Comparison of ENCODE assay signal across 26 mouse cellular contexts in genomic region chr17:25982913-25983312, GRCm38 (mm10). TPM values are rescaled to one million over a fixed set of nuclear protein-coding genes. Genes with fewer than 3 reads are reported as not detected.
DNase-seq lines count a peak whose midpoint lies in the region; ATAC-seq and TF ChIP-seq lines count a peak whose summit lies in the region.
"Had no signal": no experiment of that assay in that cellular context is flagged by ENCODE, and none has a peak within 500 bp of the region (broad histone marks: within the 10 kb centered on the region; RNA-seq: fewer than 3 reads in every experiment).

No protein-coding gene starts in this region.

- peak; percentile 79 for DNase-seq in heart, adult 11 months
- DNase-seq in heart, postnatal 36 days: no peak
- no peak for DNase-seq in liver, embryonic 11.5 days (ENCODE audit: low spot score)
- DNase-seq in liver, postnatal 0 days: no peak
- no peak for DNase-seq in liver, embryonic 13.5 days
- DNase-seq: adrenal gland, postnatal 36 days; B cell, adult 2 months; cerebellum, postnatal 10 days; gastrocnemius, postnatal 10 days; heart, postnatal 4 days; kidney, adult 18-20 months; lung, postnatal 10 days had no signal

- no peak overlapping the region for H3K27ac ChIP-seq in liver, embryonic 11.5 days (ENCODE audit: low read depth, low read length)
- no peak overlapping the region for H3K27ac ChIP-seq in liver, postnatal 0 days (ENCODE audit: low read depth)
- 0 out of 2 replicates have a peak overlapping the region, but pooled peaks have one; percentile 22 for H3K27ac ChIP-seq in liver, embryonic 12.5 days
- H3K27ac ChIP-seq in liver, embryonic 13.5 days: peak overlapping the region; percentile 20; the same call in 1 of the 2 replicates
- H3K27ac ChIP-seq: forebrain, embryonic 13.5 days; heart, embryonic 10.5 days; hindbrain, embryonic 13.5 days; kidney, embryonic 15.5 days; limb, embryonic 12.5 days; midbrain, embryonic 12.5 days had no signal

- H3K9ac ChIP-seq in liver, embryonic 11.5 days (ENCODE audit: low read depth, low read length): no peak overlapping the region
- H3K9ac ChIP-seq in liver, postnatal 0 days (replicated peaks): no peak overlapping the region
- H3K9ac ChIP-seq in liver, embryonic 12.5 days: peak overlapping the region; percentile 3; the same call in 1 of the 2 replicates
- peak overlapping the region; percentile 36; the same call in 1 of the 2 replicates for H3K9ac ChIP-seq in liver, embryonic 13.5 days
- H3K9ac ChIP-seq: forebrain, embryonic 13.5 days; kidney, embryonic 15.5 days; limb, embryonic 12.5 days; midbrain, embryonic 12.5 days had no signal

- H3K4me3 ChIP-seq in liver, embryonic 11.5 days (ENCODE audit: low read depth, low read length): no peak overlapping the region
- no peak overlapping the region for H3K4me3 ChIP-seq in liver, postnatal 0 days (ENCODE audit: low read depth, low read length)
- H3K4me3 ChIP-seq in liver, embryonic 12.5 days: no peak overlapping the region
- no peak overlapping the region for H3K4me3 ChIP-seq in liver, embryonic 13.5 days (replicated peaks)
- H3K4me3 ChIP-seq: forebrain, embryonic 13.5 days; heart, embryonic 10.5 days; hindbrain, embryonic 13.5 days; kidney, embryonic 15.5 days; limb, embryonic 12.5 days; midbrain, embryonic 12.5 days had no signal

- no peaks in the 10 kb centered on the region for H3K9me3 ChIP-seq in liver, embryonic 11.5 days (ENCODE audit: control insufficient read depth, low read length)
- H3K9me3 ChIP-seq in liver, postnatal 0 days (ENCODE audit: low read length): no peaks in the 10 kb centered on the region
- no peaks in the 10 kb centered on the region for H3K9me3 ChIP-seq in liver, embryonic 12.5 days (replicated peaks)
- no peaks in the 10 kb centered on the region for H3K9me3 ChIP-seq in liver, embryonic 13.5 days (replicated peaks)
- H3K9me3 ChIP-seq: forebrain, embryonic 13.5 days; heart, embryonic 10.5 days; hindbrain, embryonic 13.5 days; kidney, embryonic 15.5 days; limb, embryonic 12.5 days; midbrain, embryonic 12.5 days had no signal

- no peaks in the 10 kb centered on the region for H3K36me3 ChIP-seq in liver, embryonic 11.5 days (ENCODE audit: control insufficient read depth, insufficient read depth, low read length)
- no peaks in the 10 kb centered on the region for H3K36me3 ChIP-seq in liver, postnatal 0 days (replicated peaks; ENCODE audit: insufficient read depth, low read length)
- peaks cover 5% of the 10 kb centered on the region for H3K36me3 ChIP-seq in liver, embryonic 12.5 days
- peaks cover 8% of the 10 kb centered on the region; the same call in 1 of the 2 replicates for H3K36me3 ChIP-seq in liver, embryonic 13.5 days
- H3K36me3 ChIP-seq: midbrain, embryonic 12.5 days had no signal

- intact Hi-C loops in heart, postnatal 36 days (cut with DNase I): loop anchor here (5.0 kb wide), 1 partner anchor 41 kb away; the partner anchor contains the start of genes Nhlrc4 and Pigq

- H3K4me2 ChIP-seq in liver, embryonic 11.5 days: peak overlapping the region; percentile 95
- H3K4me2 ChIP-seq in liver, postnatal 0 days (ENCODE audit: low read depth, low read length): no peak overlapping the region
- peak overlapping the region; percentile 96; the same call in 1 of the 2 replicates for H3K4me2 ChIP-seq in liver, embryonic 12.5 days
- H3K4me2 ChIP-seq in liver, embryonic 13.5 days: peak overlapping the region; percentile 98; the same call in 1 of the 2 replicates
- H3K4me2 ChIP-seq: forebrain, embryonic 13.5 days; hindbrain, embryonic 13.5 days; kidney, embryonic 15.5 days; limb, embryonic 12.5 days; midbrain, embryonic 12.5 days had no signal

- TF ChIP-seq EP300 in liver, postnatal 0 days (IDR thresholded peaks at IDR 0.05; ENCODE audit: low read depth): no peak

- no peaks in the 10 kb centered on the region for H3K27me3 ChIP-seq in liver, embryonic 11.5 days (replicated peaks; ENCODE audit: control insufficient read depth, insufficient read depth, low read length)
- no peaks in the 10 kb centered on the region for H3K27me3 ChIP-seq in liver, postnatal 0 days (ENCODE audit: insufficient read depth, low read length)
- peaks cover 5% of the 10 kb centered on the region for H3K27me3 ChIP-seq in liver, embryonic 12.5 days (replicated peaks)
- peaks cover 2% of the 10 kb centered on the region; the same call in 1 of the 2 replicates for H3K27me3 ChIP-seq in liver, embryonic 13.5 days
- H3K27me3 ChIP-seq: forebrain, embryonic 13.5 days; hindbrain, embryonic 13.5 days; kidney, embryonic 15.5 days; limb, embryonic 12.5 days; midbrain, embryonic 12.5 days had no signal

- no peak for TF ChIP-seq CTCF in liver, postnatal 0 days (IDR thresholded peaks at IDR 0.05; ENCODE audit: low read depth)

- peaks cover 26% of the 10 kb centered on the region for H3K4me1 ChIP-seq in liver, embryonic 11.5 days (replicated peaks; ENCODE audit: control insufficient read depth, insufficient read depth, low read length)
- peaks cover 28% of the 10 kb centered on the region for H3K4me1 ChIP-seq in liver, postnatal 0 days (ENCODE audit: insufficient read depth)
- peaks cover 76% of the 10 kb centered on the region for H3K4me1 ChIP-seq in liver, embryonic 12.5 days
- peaks cover 70% of the 10 kb centered on the region for H3K4me1 ChIP-seq in liver, embryonic 13.5 days (replicated peaks)

- no peak for ATAC-seq in liver, embryonic 11.5 days (replicated peaks; ENCODE audit: low FRiP score)
- ATAC-seq in liver, postnatal 0 days: no peak
- ATAC-seq in liver, embryonic 12.5 days: no peak
- ATAC-seq in liver, embryonic 13.5 days (ENCODE audit: low read depth): no peak
- ATAC-seq: forebrain, embryonic 13.5 days had no signal

- WGBS in liver, embryonic 11.5 days: 79% methylated on average over 3 of the region's 3 CpGs
- WGBS in liver, postnatal 0 days (ENCODE audit: insufficient replicate concordance): 86% methylated on average over 3 of the region's 3 CpGs
- WGBS in liver, embryonic 12.5 days (ENCODE audit: insufficient replicate concordance): 86% methylated on average over 3 of the region's 3 CpGs
- WGBS in liver, embryonic 13.5 days (ENCODE audit: insufficient replicate concordance): 81% methylated on average over 3 of the region's 3 CpGs

RNA-seq across cellular contexts. Expression of gene Capn15, which starts 2.7 kb away (rescaled TPM):
- 1 to 10 TPM; 7.2 TPM for total RNA-seq in heart, postnatal 36 days (2021)
- 23.0 and 27.4 TPM in 2 replicates for polyA plus RNA-seq in liver, embryonic 11.5 days (2014; fragmentation: Nextera tagmentation; extraction: Ambion mirVana)
- polyA plus RNA-seq in liver, postnatal 0 days (2015; fragmentation: Nextera tagmentation; extraction: Ambion mirVana): 6.6 and 8.3 TPM in 2 replicates
- polyA plus RNA-seq in liver, embryonic 12.5 days (2016; fragmentation: Nextera tagmentation; extraction: Ambion mirVana): 20.4 and 21.3 TPM in 2 replicates
- 11.1 and 12.3 TPM in 2 replicates for polyA plus RNA-seq in liver, embryonic 13.5 days (2015; fragmentation: Nextera tagmentation; extraction: Ambion mirVana)

RNA-seq across cellular contexts. Expression of gene A930017K11Rik, which starts 30.5 kb away (rescaled TPM):
- under 1 TPM; 0.19 to 0.33 TPM for total RNA-seq in heart, postnatal 36 days (2021)
- 0.68 and 0.85 TPM in 2 replicates for polyA plus RNA-seq in liver, embryonic 11.5 days (2014; fragmentation: Nextera tagmentation; extraction: Ambion mirVana)
- polyA plus RNA-seq in liver, postnatal 0 days (2015; fragmentation: Nextera tagmentation; extraction: Ambion mirVana): not detected in 2 replicates
- polyA plus RNA-seq in liver, embryonic 12.5 days (2016; fragmentation: Nextera tagmentation; extraction: Ambion mirVana): 0.36 and 0.49 TPM in 2 replicates
- polyA plus RNA-seq in liver, embryonic 13.5 days (2015; fragmentation: Nextera tagmentation; extraction: Ambion mirVana): 0.24 and 0.32 TPM in 2 replicates
- total RNA-seq: adrenal gland, adult 18-20 months; adrenal gland, postnatal 36 days; gastrocnemius, postnatal 10 days; heart, postnatal 4 days; layer of hippocampus, postnatal 10 days; megakaryocyte progenitor cell, adult 5-6 weeks; monocyte, adult 5-6 weeks had no signal
- polyA plus RNA-seq: forebrain, embryonic 13.5 days; heart, embryonic 16.5 days had no signal

RNA-seq across cellular contexts. Expression of gene Nhlrc4, which starts 38.2 kb away (rescaled TPM):
- under 1 TPM in 1 of 2 experiments, not detected in 1; 0.19 TPM for total RNA-seq in heart, postnatal 36 days (2021)
- 0.85 and 1.4 TPM in 2 replicates for polyA plus RNA-seq in liver, embryonic 11.5 days (2014; fragmentation: Nextera tagmentation; extraction: Ambion mirVana)
- polyA plus RNA-seq in liver, postnatal 0 days (2015; fragmentation: Nextera tagmentation; extraction: Ambion mirVana): 2.0 and 3.8 TPM in 2 replicates
- 5.0 and 7.3 TPM in 2 replicates for polyA plus RNA-seq in liver, embryonic 12.5 days (2016; fragmentation: Nextera tagmentation; extraction: Ambion mirVana)
- polyA plus RNA-seq in liver, embryonic 13.5 days (2015; fragmentation: Nextera tagmentation; extraction: Ambion mirVana): 5.1 and 7.2 TPM in 2 replicates
- total RNA-seq: adrenal gland, adult 18-20 months; adrenal gland, postnatal 36 days; gastrocnemius, postnatal 10 days; heart, postnatal 4 days; layer of hippocampus, postnatal 10 days; left cerebral cortex, postnatal 14 days; megakaryocyte progenitor cell, adult 5-6 weeks; monocyte, adult 5-6 weeks had no signal
- polyA plus RNA-seq: forebrain, embryonic 13.5 days; hindbrain, embryonic 13.5 days; neural tube, embryonic 14.5 days had no signal

RNA-seq across cellular contexts. Expression of gene Pigq, which starts 38.2 kb away (rescaled TPM):
- total RNA-seq in heart, postnatal 36 days (2021): 10 to 100 TPM; 45.6 to 48.2 TPM
- polyA plus RNA-seq in liver, embryonic 11.5 days (2014; fragmentation: Nextera tagmentation; extraction: Ambion mirVana): 137 and 139 TPM in 2 replicates
- polyA plus RNA-seq in liver, postnatal 0 days (2015; fragmentation: Nextera tagmentation; extraction: Ambion mirVana): 56.0 and 58.7 TPM in 2 replicates
- 161 and 171 TPM in 2 replicates for polyA plus RNA-seq in liver, embryonic 12.5 days (2016; fragmentation: Nextera tagmentation; extraction: Ambion mirVana)
- polyA plus RNA-seq in liver, embryonic 13.5 days (2015; fragmentation: Nextera tagmentation; extraction: Ambion mirVana): 126 and 152 TPM in 2 replicates

Comparison
In these comparisons a context has a peak if more than half of its experiments do, and no peak if none do; other contexts are left out.
1. H3K27ac ChIP-seq: peak in liver, embryonic 12.5 days (single experiment) and liver, embryonic 13.5 days (single experiment); none in liver, embryonic 11.5 days (single experiment) and liver, postnatal 0 days (single experiment).
2. H3K9ac ChIP-seq: peak in liver, embryonic 12.5 days (single experiment) and liver, embryonic 13.5 days (single experiment); none in liver, embryonic 11.5 days (single experiment) and liver, postnatal 0 days (single experiment).